In the genomic region with DNA sequence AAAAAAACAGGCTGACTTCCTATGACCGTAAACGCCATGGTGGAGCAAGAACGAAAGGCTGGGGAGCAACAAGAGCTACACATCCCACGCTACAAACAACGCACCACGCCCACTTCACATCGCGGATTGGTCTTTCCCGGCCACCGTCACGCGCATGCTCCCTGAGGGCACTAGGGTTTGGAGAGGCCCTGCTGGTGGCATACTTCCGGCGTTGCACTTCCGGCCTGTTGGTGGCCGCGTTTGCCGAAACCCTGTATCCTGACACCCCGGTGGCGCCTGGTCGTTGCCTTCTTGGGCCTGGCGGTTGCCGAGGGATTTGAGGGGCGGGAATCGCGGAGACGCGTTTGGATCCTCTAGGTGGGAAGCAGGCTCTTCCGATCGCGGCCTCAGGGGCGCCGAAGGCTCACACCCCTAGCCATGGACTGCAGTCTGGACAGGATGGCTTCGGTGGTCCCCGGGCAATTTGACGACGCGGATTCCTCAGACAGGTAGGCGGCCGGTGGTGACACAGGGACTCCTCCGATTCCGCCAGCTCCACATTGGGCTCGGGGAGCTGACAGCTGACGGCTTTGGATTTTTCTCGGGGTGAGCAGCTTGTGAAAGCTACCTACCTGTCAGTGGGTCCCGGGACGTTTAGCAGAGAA, we compare ENCODE assay signal across 8 mouse cellular contexts. TPM values are rescaled to one million over a fixed set of nuclear protein-coding genes. Genes with fewer than 3 reads are reported as not detected.
DNase-seq lines count a peak whose midpoint lies in the region; ATAC-seq and TF ChIP-seq lines count a peak whose summit lies in the region.

A gene (minus strand): TSS at position 26 of the 644 bp plus-strand sequence.

- peak; percentile 95 for TF ChIP-seq POLR2A in CH12.LX (IDR thresholded peaks at IDR 0.05; ENCODE audit: low read depth, low read length)

- H3K4me3 ChIP-seq in CH12.LX (replicated peaks in 1 of 3; ENCODE audit: low read depth in 2 of 3, low read length in 2 of 3, poor library complexity in 1 of 3): peak within 1 kb of the TSS; percentile 69 to 96 (median 90)
- H3K4me3 ChIP-seq in forebrain, embryonic 11.5 days (ENCODE audit: low read depth, low read length): peak within 1 kb of the TSS; percentile 69
- peak within 1 kb of the TSS; percentile 88 for H3K4me3 ChIP-seq in heart, embryonic 16.5 days (ENCODE audit: low read length)
- H3K4me3 ChIP-seq in liver, embryonic 15.5 days (replicated peaks): peak within 1 kb of the TSS; percentile 86
- peak within 1 kb of the TSS; percentile 85 for H3K4me3 ChIP-seq in neural tube, embryonic 12.5 days

- peak within 1 kb of the TSS; percentile 88 for H3K9ac ChIP-seq in CH12.LX (ENCODE audit: insufficient read depth, low read depth)
- H3K9ac ChIP-seq in forebrain, embryonic 11.5 days (ENCODE audit: low read length): peak within 1 kb of the TSS; percentile 72
- H3K9ac ChIP-seq in heart, embryonic 16.5 days (ENCODE audit: low read length): peak within 1 kb of the TSS; percentile 93
- peak within 1 kb of the TSS; percentile 88 for H3K9ac ChIP-seq in liver, embryonic 15.5 days
- H3K9ac ChIP-seq in neural tube, embryonic 12.5 days: peak within 1 kb of the TSS; percentile 83

- H3K27me3 ChIP-seq in CH12.LX (replicated peaks): no peaks in the 10 kb centered on the region
- H3K27me3 ChIP-seq in forebrain, embryonic 11.5 days (ENCODE audit: control insufficient read depth, insufficient read depth, low read length): no peaks in the 10 kb centered on the region
- no peaks in the 10 kb centered on the region for H3K27me3 ChIP-seq in heart, embryonic 16.5 days (ENCODE audit: control insufficient read depth, insufficient read depth, low read length)
- H3K27me3 ChIP-seq in liver, embryonic 15.5 days: no peaks in the 10 kb centered on the region
- H3K27me3 ChIP-seq in neural tube, embryonic 12.5 days (replicated peaks): no peaks in the 10 kb centered on the region

- TF ChIP-seq CTCF in CH12.LX (conservative IDR thresholded peaks at IDR 0.05 in 1 of 2, IDR thresholded peaks at IDR 0.05 in 1 of 2; ENCODE audit: low read depth in 2 of 2, low read length in 2 of 2): no peak

- no peaks in the 10 kb centered on the region for H3K9me3 ChIP-seq in CH12.LX (replicated peaks; ENCODE audit: low read length)
- no peaks in the 10 kb centered on the region for H3K9me3 ChIP-seq in forebrain, embryonic 11.5 days (ENCODE audit: control insufficient read depth, low read length)
- H3K9me3 ChIP-seq in heart, embryonic 16.5 days (replicated peaks; ENCODE audit: control insufficient read depth, low read length): no peaks in the 10 kb centered on the region
- no peaks in the 10 kb centered on the region for H3K9me3 ChIP-seq in liver, embryonic 15.5 days (replicated peaks)
- no peaks in the 10 kb centered on the region for H3K9me3 ChIP-seq in neural tube, embryonic 12.5 days

- H3K4me1 ChIP-seq in CH12.LX (ENCODE audit: control insufficient read depth in 1 of 2, insufficient read depth in 2 of 2): peaks cover 3 to 33% of the 10 kb centered on the region in 2 experiments
- peaks cover 2% of the 10 kb centered on the region; the same call in 1 of the 2 replicates for H3K4me1 ChIP-seq in forebrain, embryonic 11.5 days (replicated peaks; ENCODE audit: control insufficient read depth, insufficient read depth, low read length)
- H3K4me1 ChIP-seq in heart, embryonic 16.5 days (ENCODE audit: control insufficient read depth, insufficient read depth, low read length): peaks cover 15% of the 10 kb centered on the region
- peaks cover 28% of the 10 kb centered on the region for H3K4me1 ChIP-seq in liver, embryonic 15.5 days (replicated peaks)
- peaks cover 14% of the 10 kb centered on the region for H3K4me1 ChIP-seq in neural tube, embryonic 12.5 days

- dilution Hi-C loops in CH12.LX (cut with MboI; ENCODE audit: extremely low pct_ligation_motif_present, extremely low pct_unique_long_range_greater_than_20kb, low sequenced_read_pairs): no loop called here

- peaks cover 46% of the 10 kb centered on the region for H3K79me2 ChIP-seq in CH12.LX (replicated peaks; ENCODE audit: control insufficient read depth, extremely low read depth, insufficient read depth, poor library complexity, severe bottlenecking)

- in situ Hi-C loops in CH12.LX (cut with MboI; ENCODE audit: low pct_ligation_motif_present, low pct_unique_long_range_greater_than_20kb, low sequenced_read_pairs): loop anchor here (5.0 kb wide), 1 partner anchor 35 kb away; no protein-coding TSS in a partner anchor

- under 1% methylated on average over 47 of the region's 47 CpGs for WGBS in forebrain, embryonic 11.5 days
- WGBS in heart, embryonic 16.5 days: under 1% methylated on average over 47 of the region's 47 CpGs
- under 1% methylated on average over 47 of the region's 47 CpGs for WGBS in liver, embryonic 15.5 days (ENCODE audit: insufficient replicate concordance)
- under 1% methylated on average over 47 of the region's 47 CpGs for WGBS in neural tube, embryonic 12.5 days

- no peak; the same call in 1 of the 2 replicates for TF ChIP-seq RAD21 in CH12.LX (IDR thresholded peaks at IDR 0.05; ENCODE audit: low read depth, low read length)

- peaks cover 22 to 38% of the 10 kb centered on the region in 2 experiments for H3K36me3 ChIP-seq in CH12.LX (replicated peaks in 1 of 2; ENCODE audit: control insufficient read depth in 1 of 2, insufficient read depth in 1 of 2, low read length in 1 of 2)
- no peaks in the 10 kb centered on the region for H3K36me3 ChIP-seq in forebrain, embryonic 11.5 days (ENCODE audit: control insufficient read depth, insufficient read depth, low read length)
- peaks cover 13% of the 10 kb centered on the region for H3K36me3 ChIP-seq in heart, embryonic 16.5 days (ENCODE audit: control insufficient read depth, insufficient read depth)
- peaks cover 26% of the 10 kb centered on the region for H3K36me3 ChIP-seq in liver, embryonic 15.5 days (replicated peaks)
- peaks cover 17% of the 10 kb centered on the region for H3K36me3 ChIP-seq in neural tube, embryonic 12.5 days

- peak within 1 kb of the TSS; percentile 65 for H3K4me2 ChIP-seq in CH12.LX (ENCODE audit: insufficient read depth, low read depth, poor library complexity, severe bottlenecking)
- peak within 1 kb of the TSS; percentile 93 for H3K4me2 ChIP-seq in forebrain, embryonic 11.5 days (ENCODE audit: low read depth, low read length, severe bottlenecking)
- peak within 1 kb of the TSS; percentile 93 for H3K4me2 ChIP-seq in heart, embryonic 16.5 days (ENCODE audit: low read depth, low read length)
- peak within 1 kb of the TSS; percentile 85 for H3K4me2 ChIP-seq in liver, embryonic 15.5 days
- peak within 1 kb of the TSS; percentile 84 for H3K4me2 ChIP-seq in neural tube, embryonic 12.5 days (replicated peaks)

- DNase-seq in CH12.LX (ENCODE audit: extremely low read depth): peak; percentile 99
- peak; percentile 98 for DNase-seq in c-Kit-positive CD71-positive TER-119-negative erythroid progenitor cells, embryonic 14.5 days (ENCODE audit: low read depth)
- peak; percentile 98 for DNase-seq in forebrain, embryonic 11.5 days (ENCODE audit: low spot score)
- DNase-seq in kidney, postnatal 36 days: peak; percentile 97
- peak; percentile 91 for DNase-seq in telencephalon, adult 2 months (ENCODE audit: low read depth, low spot score)

- peak; percentile 95 for ATAC-seq in forebrain, embryonic 11.5 days (replicated peaks; ENCODE audit: low FRiP score)
- peak; percentile 94 for ATAC-seq in heart, embryonic 16.5 days (replicated peaks; ENCODE audit: extremely low read depth, insufficient read depth, low FRiP score)
- peak; percentile 95 for ATAC-seq in liver, embryonic 15.5 days (ENCODE audit: insufficient read depth)
- peak; percentile 98 for ATAC-seq in neural tube, embryonic 12.5 days (ENCODE audit: low FRiP score, low read depth)

- H3K27ac ChIP-seq in CH12.LX (ENCODE audit: insufficient read depth, low read depth): peak within 1 kb of the TSS; percentile 49
- H3K27ac ChIP-seq in forebrain, embryonic 11.5 days (ENCODE audit: low read depth, low read length): 0 out of 2 replicates have a peak within 1 kb of the TSS, but pooled peaks have one; percentile 26
- peak within 1 kb of the TSS; percentile 81 for H3K27ac ChIP-seq in heart, embryonic 16.5 days (ENCODE audit: low read length)
- H3K27ac ChIP-seq in liver, embryonic 15.5 days (replicated peaks): peak within 1 kb of the TSS; percentile 85
- no peak within 1 kb of the TSS for H3K27ac ChIP-seq in neural tube, embryonic 12.5 days

- no peak for TF ChIP-seq EP300 in CH12.LX (IDR thresholded peaks at IDR 0.05; ENCODE audit: low read length)

TF ChIP-seq in CH12.LX, 34 proteins besides CTCF, POLR2A, EP300 and RAD21 (continues in another document):
- TF ChIP-seq SMC3 (IDR thresholded peaks at IDR 0.05; ENCODE audit: low read depth, low read length) (peak; percentile 1), ZNF384 (IDR thresholded peaks at IDR 0.05; ENCODE audit: low read depth, low read length) (peak; percentile 56), CHD1 (IDR thresholded peaks at IDR 0.05; ENCODE audit: low read depth, low read length) (no peak), ZKSCAN1 (IDR thresholded peaks at IDR 0.05; ENCODE audit: borderline replicate concordance, low read depth, low read length) (no peak), SIN3A (IDR thresholded peaks at IDR 0.05; ENCODE audit: low read length) (peak; percentile 99), JUND (conservative IDR thresholded peaks at IDR 0.05; ENCODE audit: low read depth, low read length) (0 out of 2 replicates have a peak, but pooled peaks have one; percentile 32), CHD2 (IDR thresholded peaks at IDR 0.05; ENCODE audit: low read length) (no peak), MYC (IDR thresholded peaks at IDR 0.05; ENCODE audit: low read depth, low read length) (peak; percentile 90), MAFK (IDR thresholded peaks at IDR 0.05; ENCODE audit: insufficient replicate concordance, low read length) (no peak), IRF4 (IDR thresholded peaks at IDR 0.05; ENCODE audit: low read depth, low read length) (peak; percentile 64), UBTF (IDR thresholded peaks at IDR 0.05; ENCODE audit: low read depth, low read length) (0 out of 2 replicates have a peak, but pooled peaks have one; percentile 29), KAT2A (IDR thresholded peaks at IDR 0.05; ENCODE audit: insufficient replicate concordance, low read length) (peak; percentile 91; the same call in 1 of the 2 replicates), TCF12 (IDR thresholded peaks at IDR 0.05; ENCODE audit: low read depth, low read length) (peak; percentile 79), GABPA (IDR thresholded peaks at IDR 0.05; ENCODE audit: insufficient replicate concordance, low read depth, low read length) (peak; percentile 7; the same call in 1 of the 2 replicates)

RNA-seq across cellular contexts. Expression of the gene that starts here (rescaled TPM):
- total RNA-seq in CH12.LX (2012; rRNA removed): 1.1 and 1.2 TPM in 2 replicates
- 1.3 and 1.6 TPM in 2 replicates for total RNA-seq in CH12.LX (2014; rRNA removed)
- 1.4 and 1.5 TPM in 2 replicates for polyA plus RNA-seq in CH12.LX (2012; ENCODE audit: insufficient read length, low read depth)
- 0.87 and 0.99 TPM in 2 replicates for polyA plus RNA-seq in forebrain, embryonic 11.5 days (2014; fragmentation: Nextera tagmentation; extraction: Ambion mirVana)
- 0.97 and 1.2 TPM in 2 replicates for polyA plus RNA-seq in heart, embryonic 16.5 days (2015; fragmentation: Nextera tagmentation; extraction: Ambion mirVana)
- polyA plus RNA-seq in liver, embryonic 15.5 days (2015; fragmentation: Nextera tagmentation; extraction: Ambion mirVana): 0.30 and 0.35 TPM in 2 replicates
- 1.4 and 1.7 TPM in 2 replicates for polyA plus RNA-seq in neural tube, embryonic 12.5 days (2016; fragmentation: Nextera tagmentation; extraction: Ambion mirVana)

Comparison
In these comparisons a context has a peak if more than half of its experiments do, and no peak if none do; other contexts are left out.
1. Peak in DNase-seq, ATAC-seq, H3K4me3 ChIP-seq, H3K27ac ChIP-seq, H3K9ac ChIP-seq and H3K4me2 ChIP-seq in forebrain, embryonic 11.5 days; RNA of the gene not detected or under 1 TPM.
2. Peak in ATAC-seq, H3K4me3 ChIP-seq, H3K27ac ChIP-seq, H3K9ac ChIP-seq and H3K4me2 ChIP-seq in liver, embryonic 15.5 days; RNA of the gene not detected or under 1 TPM.